Mouse (Mus musculus) frontal cortex, postnatal 14 days (tissue): ENCODE measurements at regions not wholly inside any gene's neighbourhood (a gene's known extent, or its start where the extent isn't known, plus 50 kb on each side); places are given as distances from the start of the nearest gene placed in this dataset.

Source experiments
- DNase-seq, 2 experiments: peaks; one replicate each; pipeline ENCODE4 v3.0.0; 2022; ENCODE audit warnings: low spot score in 2 of 2

DNA sequence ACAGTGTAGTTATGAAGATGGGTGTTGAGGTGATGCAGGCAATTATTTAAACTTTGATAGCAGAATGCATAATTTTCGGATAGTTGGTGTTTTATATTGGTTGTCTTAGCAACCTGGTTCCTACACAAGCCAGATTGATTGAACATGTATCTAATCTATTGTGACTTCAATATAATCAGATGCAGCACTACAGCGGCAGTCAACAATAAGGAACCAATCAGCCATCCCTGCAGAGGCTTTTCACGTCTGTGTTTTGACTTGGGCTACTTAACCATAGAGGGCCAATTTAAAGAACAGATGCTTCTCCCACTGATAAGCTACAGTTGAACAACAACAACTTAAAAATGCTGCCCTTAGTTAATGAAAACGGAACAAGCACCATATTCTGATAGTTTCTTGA lies 267.8 kb downstream of the Lmo7 start:
- DNase-seq = no peak

DNA sequence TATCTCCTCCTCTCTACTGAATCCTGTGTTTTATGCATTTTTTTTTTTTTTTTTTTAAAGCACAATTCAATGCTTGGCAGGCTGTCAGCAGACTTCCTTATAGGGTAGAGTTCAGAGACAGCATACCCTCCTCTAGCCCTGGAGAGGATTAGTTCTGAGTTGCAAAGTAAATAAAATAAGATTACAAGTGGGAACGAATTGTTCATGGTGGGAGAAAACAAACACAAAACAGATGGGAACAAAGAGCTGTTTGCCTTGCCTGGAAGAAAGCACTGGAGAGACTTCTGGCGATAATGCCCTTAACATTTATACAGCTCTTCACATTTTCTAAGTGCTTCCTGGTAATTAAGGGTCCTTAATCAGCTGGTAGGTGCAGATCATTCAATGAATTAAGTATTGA lies 254.6 kb downstream of the Lmo7 start:
- no peak for DNase-seq
